Mouse (Mus musculus): ENCODE results near the gene Pea15a.

GRCm38 (mm10) chr1:172213771-172214170 is 7.2 kb upstream of the Pea15a start:
- no peak for TF ChIP-seq POLR2AphosphoS2 (IDR thresholded peaks at IDR 0.05; ENCODE audit: insufficient read length, low read depth)
- no peak for TF ChIP-seq MAX (IDR thresholded peaks at IDR 0.05; ENCODE audit: low read depth)
- TF ChIP-seq TCF12 (IDR thresholded peaks at IDR 0.05; ENCODE audit: insufficient read depth, poor library complexity, severe bottlenecking): no peak
- TF ChIP-seq POLR2A (IDR thresholded peaks at IDR 0.05; ENCODE audit: insufficient read length, low read depth): no peak
- TF ChIP-seq E2F4 (IDR thresholded peaks at IDR 0.05; ENCODE audit: insufficient read depth): no peak
- TF ChIP-seq TCF3 (IDR thresholded peaks at IDR 0.05; ENCODE audit: insufficient read length, low read depth): no peak
- no peak for TF ChIP-seq USF1 (IDR thresholded peaks at IDR 0.05; ENCODE audit: low read depth)
